Mouse (Mus musculus): ENCODE measurements at regions not wholly inside any gene's neighbourhood (a gene's known extent, or its start where the extent isn't known, plus 50 kb on each side); places are given as distances from the start of the nearest gene placed in this dataset.

GRCm38 (mm10) chrX:57711914-57712313 is 208.4 kb upstream of the Gpr101 start:
- no peak for ATAC-seq
- Histone ChIP-seq H3K9me3 (no peaks in the 10 kb centered on the region), H3K9ac (replicated peaks) (no peak overlapping the region), H3K4me3 (replicated peaks) (no peak overlapping the region), H3K4me2 (replicated peaks) (no peak overlapping the region), H3K4me1 (replicated peaks) (peaks cover 10% of the 10 kb centered on the region; the same call in 1 of the 2 replicates), H3K27me3 (no peaks in the 10 kb centered on the region), H3K27ac (no peak overlapping the region), H3K36me3 (no peaks in the 10 kb centered on the region)
- WGBS: 28% methylated on average over 6 of the region's 6 CpGs

GRCm38 (mm10) chrX:57709115-57709877 is 205.7 kb upstream of the Gpr101 start:
- Histone ChIP-seq H3K27ac (peak overlapping the region; percentile 69), H3K9me3 (no peaks in the 10 kb centered on the region), H3K4me2 (replicated peaks) (peak overlapping the region; percentile 28), H3K4me1 (replicated peaks) (peaks cover 10% of the 10 kb centered on the region; the same call in 1 of the 2 replicates), H3K4me3 (replicated peaks) (no peak overlapping the region), H3K36me3 (no peaks in the 10 kb centered on the region), H3K27me3 (no peaks in the 10 kb centered on the region), H3K9ac (replicated peaks) (no peak overlapping the region)
- 26% methylated on average over 12 of the region's 12 CpGs for WGBS
- ATAC-seq: peak; percentile 88

- H3K4me1 ChIP-seq (replicated peaks): peaks cover 10% of the 10 kb centered on the region; the same call in 1 of the 2 replicates
- H3K4me2 ChIP-seq (replicated peaks): peak overlapping the region; percentile 28
- no peaks in the 10 kb centered on the region for H3K27me3 ChIP-seq
- ATAC-seq: no peak
- no peaks in the 10 kb centered on the region for H3K9me3 ChIP-seq
- peak overlapping the region; percentile 69 for H3K27ac ChIP-seq
- H3K9ac ChIP-seq (replicated peaks): no peak overlapping the region
- no peaks in the 10 kb centered on the region for H3K36me3 ChIP-seq
- H3K4me3 ChIP-seq (replicated peaks): no peak overlapping the region
- WGBS: 25% methylated on average over 6 of the region's 6 CpGs
Observed at GRCm38 (mm10) chrX:57708501-57708900, 204.9 kb upstream of the Gpr101 start.

- WGBS: 27% methylated on average over 7 of the region's 7 CpGs
- no peak for ATAC-seq
- Histone ChIP-seq H3K4me2 (replicated peaks) (peak overlapping the region; percentile 28; the same call in 1 of the 2 replicates), H3K4me3 (replicated peaks) (no peak overlapping the region), H3K36me3 (no peaks in the 10 kb centered on the region), H3K9ac (replicated peaks) (no peak overlapping the region), H3K4me1 (replicated peaks) (peaks cover 10% of the 10 kb centered on the region; the same call in 1 of the 2 replicates), H3K9me3 (no peaks in the 10 kb centered on the region), H3K27ac (peak overlapping the region; percentile 69; the same call in 1 of the 2 replicates), H3K27me3 (no peaks in the 10 kb centered on the region)
Observed at GRCm38 (mm10) chrX:57707932-57708331, 204.4 kb upstream of the Gpr101 start.

- no peak for ATAC-seq
- Histone ChIP-seq H3K4me3 (replicated peaks) (no peak overlapping the region), H3K36me3 (no peaks in the 10 kb centered on the region), H3K4me1 (replicated peaks) (peaks cover 10% of the 10 kb centered on the region; the same call in 1 of the 2 replicates), H3K27me3 (no peaks in the 10 kb centered on the region), H3K27ac (no peak overlapping the region), H3K4me2 (replicated peaks) (no peak overlapping the region), H3K9ac (replicated peaks) (no peak overlapping the region), H3K9me3 (no peaks in the 10 kb centered on the region)
- 59% methylated on average over 3 of the region's 3 CpGs for WGBS
Observed at GRCm38 (mm10) chrX:57706683-57707308, 203.2 kb upstream of the Gpr101 start.

GRCm38 (mm10) chrX:57692506-57692905 is 188.9 kb upstream of the Gpr101 start:
- no peaks in the 10 kb centered on the region; the same call in 1 of the 2 replicates for H3K4me1 ChIP-seq (replicated peaks)
- H3K9me3 ChIP-seq: no peaks in the 10 kb centered on the region
- 13% methylated on average over 1 of the region's 1 CpGs for WGBS
- H3K4me3 ChIP-seq (replicated peaks): no peak overlapping the region
- no peak overlapping the region for H3K4me2 ChIP-seq (replicated peaks)
- H3K27me3 ChIP-seq: no peaks in the 10 kb centered on the region
- H3K36me3 ChIP-seq: no peaks in the 10 kb centered on the region
- H3K27ac ChIP-seq: peak overlapping the region; percentile 65
- ATAC-seq: peak; percentile 69; the same call in 1 of the 2 replicates
- H3K9ac ChIP-seq (replicated peaks): no peak overlapping the region

GRCm38 (mm10) chrX:57676764-57677163 is 173.2 kb upstream of the Gpr101 start:
- H3K4me3 ChIP-seq (replicated peaks): no peak overlapping the region
- H3K9me3 ChIP-seq: no peaks in the 10 kb centered on the region
- H3K27me3 ChIP-seq: no peaks in the 10 kb centered on the region
- H3K9ac ChIP-seq (replicated peaks): no peak overlapping the region
- no peak overlapping the region for H3K4me2 ChIP-seq (replicated peaks)
- 60% methylated on average over 6 of the region's 6 CpGs for WGBS
- no peak overlapping the region for H3K27ac ChIP-seq
- H3K4me1 ChIP-seq (replicated peaks): 0 out of 2 replicates have a peak, but pooled peaks cover 3% of the 10 kb centered on the region
- no peaks in the 10 kb centered on the region for H3K36me3 ChIP-seq
- no peak for ATAC-seq

- H3K4me1 ChIP-seq (replicated peaks): 0 out of 2 replicates have a peak, but pooled peaks cover 3% of the 10 kb centered on the region
- H3K4me3 ChIP-seq (replicated peaks): no peak overlapping the region
- no peak overlapping the region for H3K9ac ChIP-seq (replicated peaks)
- H3K4me2 ChIP-seq (replicated peaks): no peak overlapping the region
- no peak for ATAC-seq
- H3K27ac ChIP-seq: no peak overlapping the region
- WGBS: 21% methylated on average over 6 of the region's 6 CpGs
- no peaks in the 10 kb centered on the region for H3K36me3 ChIP-seq
- no peaks in the 10 kb centered on the region for H3K27me3 ChIP-seq
- no peaks in the 10 kb centered on the region for H3K9me3 ChIP-seq
Observed at GRCm38 (mm10) chrX:57674955-57675354, 171.4 kb upstream of the Gpr101 start.

GRCm38 (mm10) chrX:57659571-57659970 is 156.0 kb upstream of the Gpr101 start:
- no peak overlapping the region for H3K4me3 ChIP-seq (replicated peaks)
- no peaks in the 10 kb centered on the region for H3K4me1 ChIP-seq (replicated peaks)
- ATAC-seq: no peak
- H3K36me3 ChIP-seq: no peaks in the 10 kb centered on the region
- WGBS: 86% methylated on average over 3 of the region's 3 CpGs
- no peak overlapping the region for H3K27ac ChIP-seq
- no peaks in the 10 kb centered on the region for H3K9me3 ChIP-seq
- no peak overlapping the region for H3K9ac ChIP-seq (replicated peaks)
- H3K4me2 ChIP-seq (replicated peaks): no peak overlapping the region
- no peaks in the 10 kb centered on the region for H3K27me3 ChIP-seq

- Histone ChIP-seq H3K4me2 (replicated peaks) (no peak overlapping the region), H3K27me3 (no peaks in the 10 kb centered on the region)
Observed at GRCm38 (mm10) chrX:57656035-57656434, 152.5 kb upstream of the Gpr101 start.

GRCm38 (mm10) chrX:57655483-57655882 is 151.9 kb upstream of the Gpr101 start:
- no peaks in the 10 kb centered on the region for H3K9me3 ChIP-seq
- no peaks in the 10 kb centered on the region for H3K27me3 ChIP-seq
- WGBS: 69% methylated on average over 3 of the region's 3 CpGs
- no peaks in the 10 kb centered on the region for H3K36me3 ChIP-seq
- H3K27ac ChIP-seq: no peak overlapping the region
- no peak for ATAC-seq
- no peak overlapping the region for H3K4me3 ChIP-seq (replicated peaks)
- no peaks in the 10 kb centered on the region for H3K4me1 ChIP-seq (replicated peaks)
- no peak overlapping the region for H3K4me2 ChIP-seq (replicated peaks)
- no peak overlapping the region for H3K9ac ChIP-seq (replicated peaks)

More at GRCm38 (mm10) chrX:57656035-57656434, 152.5 kb upstream of the Gpr101 start:
- no peaks in the 10 kb centered on the region for H3K9me3 ChIP-seq
- no peak overlapping the region for H3K27ac ChIP-seq
- no peak for ATAC-seq
- no peaks in the 10 kb centered on the region for H3K36me3 ChIP-seq
- 67% methylated on average over 2 of the region's 2 CpGs for WGBS
- no peak overlapping the region for H3K9ac ChIP-seq (replicated peaks)
- H3K4me1 ChIP-seq (replicated peaks): no peaks in the 10 kb centered on the region
- H3K4me3 ChIP-seq (replicated peaks): no peak overlapping the region
